Mouse (Mus musculus) liver, adult 2 months (tissue): ENCODE data around the gene Nova1. TPM values are rescaled to one million over a fixed set of nuclear protein-coding genes. Genes with fewer than 3 reads are reported as not detected.

ENCODE experiments used
- DNase-seq: peaks from one replicate; pipeline ENCODE4 v3.0.0-alpha.2; 2011; ENCODE audit warnings: low read depth, low spot score; ENCODE audit errors: extremely low read depth
- H3K27ac ChIP-seq: fragments of 200-500 bp; replicated peaks from 2 replicates; pipeline ENCODE4 v1.5.1; 2012; ENCODE audit warnings: low read depth, mild to moderate bottlenecking, control low read depth, inconsistent platforms, low read length; ENCODE audit not compliant: insufficient read depth
- H3K27me3 ChIP-seq: fragments of 200-500 bp; 2 replicates; pipeline ENCODE4 v1.6.1; 2012; ENCODE audit warnings: mild to moderate bottlenecking, moderate library complexity, low read length, inconsistent platforms; ENCODE audit not compliant: control insufficient read depth, insufficient read depth
- H3K36me3 ChIP-seq: fragments of 200-500 bp; 2 replicates; pipeline ENCODE4 v1.6.1; 2012; ENCODE audit warnings: low read length, inconsistent platforms; ENCODE audit not compliant: control insufficient read depth, insufficient read depth
- H3K4me1 ChIP-seq: fragments of 200-500 bp; 2 replicates; pipeline ENCODE4 v1.6.1; 2011; ENCODE audit warnings: low read length; ENCODE audit not compliant: control insufficient read depth, insufficient read depth
- H3K4me3 ChIP-seq: fragments of 200-500 bp; 2 replicates; pipeline ENCODE4 v1.5.1; 2011; ENCODE audit warnings: low read depth, mild to moderate bottlenecking, control low read depth, low read length, moderate library complexity; ENCODE audit not compliant: insufficient read depth
- H3K79me2 ChIP-seq: fragments of 200-500 bp; 2 replicates; pipeline ENCODE4 v1.6.1; 2012; ENCODE audit warnings: inconsistent platforms, mild to moderate bottlenecking, low read length, moderate library complexity; ENCODE audit not compliant: control insufficient read depth, insufficient read depth
- H3K9ac ChIP-seq: fragments of 200-500 bp; 2 replicates; pipeline ENCODE4 v1.6.1; 2012; ENCODE audit warnings: low read depth, mild to moderate bottlenecking, control low read depth, inconsistent platforms, low read length
- CTCF ChIP-seq: fragments of 200-500 bp; IDR thresholded peaks from 2 replicates; pipeline ENCODE4 v1.5.1; 2011; ENCODE audit warnings: low read depth, low read length, control low read depth
- POLR2A ChIP-seq: fragments of 200-500 bp; IDR thresholded peaks from 2 replicates; pipeline ENCODE4 v1.6.1; 2011; ENCODE audit warnings: low read length, control low read depth; ENCODE audit not compliant: insufficient read depth; ENCODE audit errors: extremely low read depth
- WGBS: fragments of 180-500 bp; shearing (Covaris S2); methylation state at CpG from one replicate; pipeline ENCODE4 v1.1.7; 2018; 5-methylcytosine and 5-hydroxymethylcytosine counted together
- polyA plus RNA-seq: library from polyadenylated mRNA; depleted of rRNA; stranded (reverse); fragments of >200 nt; gene quantifications from 2 replicates; pipeline ENCODE4 v1.2.3, GENCODE M21; 2012
- total RNA-seq: library from RNA; depleted of rRNA; stranded (reverse); fragments of >200 nt; gene quantifications from 2 replicates; pipeline ENCODE4 v1.2.3, GENCODE M21; 2014

Nova1 gene
- total and polyA plus RNA-seq, 2 experiments = not detected

DNA sequence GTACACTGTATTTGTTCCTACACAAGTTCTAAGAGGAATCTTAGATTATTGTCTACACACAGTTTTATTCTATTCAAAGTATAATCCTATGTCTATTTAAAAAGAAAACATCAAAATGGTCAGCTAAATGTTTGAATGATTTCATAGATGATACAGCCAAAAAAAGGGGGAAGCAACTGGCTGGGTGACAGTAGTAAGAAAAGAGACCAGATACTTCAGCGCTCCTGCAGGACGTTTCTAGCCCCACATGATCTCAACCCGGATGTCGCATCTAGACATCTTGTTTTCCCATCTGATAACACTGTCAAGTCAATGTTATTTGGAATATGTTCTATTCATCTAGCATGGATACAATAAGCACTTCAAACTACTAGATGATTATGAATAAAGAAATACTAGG lies 99.7 kb downstream of the Nova1 start:
- Histone ChIP-seq H3K4me3 (no peak overlapping the region), H3K4me1 (no peaks in the 10 kb centered on the region), H3K27me3 (no peaks in the 10 kb centered on the region), H3K79me2 (no peaks in the 10 kb centered on the region), H3K36me3 (no peaks in the 10 kb centered on the region), H3K27ac (no peak overlapping the region), H3K9ac (no peak overlapping the region)
- DNase-seq = no peak
- WGBS = 88% methylated on average over 4 of the region's 4 CpGs
- TF ChIP-seq CTCF (no peak), POLR2A (no peak)

GRCm38 (mm10) chr12:46710094-46710493 lies 108.6 kb downstream of the Nova1 start:
- WGBS = 62% methylated on average over 2 of the region's 2 CpGs
- Histone ChIP-seq H3K4me3 (no peak overlapping the region), H3K27ac (no peak overlapping the region), H3K79me2 (no peaks in the 10 kb centered on the region), H3K9ac (no peak overlapping the region), H3K27me3 (no peaks in the 10 kb centered on the region), H3K4me1 (no peaks in the 10 kb centered on the region), H3K36me3 (no peaks in the 10 kb centered on the region)
- no peak for DNase-seq
- TF ChIP-seq CTCF (no peak), POLR2A (no peak)

GRCm38 (mm10) chr12:46709475-46709874 lies 109.3 kb downstream of the Nova1 start:
- Histone ChIP-seq H3K36me3 (no peaks in the 10 kb centered on the region), H3K27ac (no peak overlapping the region), H3K9ac (no peak overlapping the region), H3K4me1 (no peaks in the 10 kb centered on the region), H3K4me3 (no peak overlapping the region), H3K27me3 (no peaks in the 10 kb centered on the region), H3K79me2 (no peaks in the 10 kb centered on the region)
- no peak for DNase-seq
- 79% methylated on average over 7 of the region's 7 CpGs for WGBS
- no peak for TF ChIP-seq POLR2A
- no peak for TF ChIP-seq CTCF

DNA sequence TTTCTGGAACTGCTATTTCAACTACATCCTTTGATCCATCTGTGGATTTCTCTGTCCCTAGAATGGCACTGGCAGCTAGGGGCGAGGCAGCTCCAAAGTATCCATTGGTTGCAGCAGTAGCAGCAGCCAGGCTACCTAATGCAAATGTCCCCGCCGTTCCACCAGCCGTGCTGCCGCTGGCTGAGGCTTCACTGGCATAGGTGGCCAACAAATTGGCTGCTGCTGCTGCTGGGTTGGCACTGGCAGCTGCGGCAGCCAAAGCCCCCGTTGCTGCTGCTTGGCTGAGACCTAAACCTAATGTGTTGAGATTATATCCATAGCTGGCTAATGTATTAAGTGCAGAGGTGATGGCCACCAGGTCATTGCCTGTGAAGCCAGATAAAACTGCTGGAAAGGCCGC lies 118.5 kb downstream of the Nova1 start:
- Histone ChIP-seq H3K27ac (no peak overlapping the region), H3K4me3 (no peak overlapping the region), H3K9ac (no peak overlapping the region), H3K27me3 (no peaks in the 10 kb centered on the region), H3K79me2 (no peaks in the 10 kb centered on the region), H3K4me1 (no peaks in the 10 kb centered on the region), H3K36me3 (no peaks in the 10 kb centered on the region)
- WGBS = 87% methylated on average over 8 of the region's 8 CpGs
- TF ChIP-seq CTCF (no peak), POLR2A (no peak)
- no peak for DNase-seq

- DNase-seq = no peak
- H3K4me1 ChIP-seq = no peaks in the 10 kb centered on the region
- H3K36me3 ChIP-seq = no peaks in the 10 kb centered on the region
- H3K27ac ChIP-seq = no peak overlapping the region
- TF ChIP-seq CTCF (no peak), POLR2A (no peak)
- H3K4me3 ChIP-seq = no peak overlapping the region
- H3K27me3 ChIP-seq = no peaks in the 10 kb centered on the region
- no peak overlapping the region for H3K9ac ChIP-seq
- 61% methylated on average over 2 of the region's 2 CpGs for WGBS
- no peaks in the 10 kb centered on the region for H3K79me2 ChIP-seq
Measured at GRCm38 (mm10) chr12:46676341-46676740, 142.4 kb downstream of the Nova1 start.

DNA sequence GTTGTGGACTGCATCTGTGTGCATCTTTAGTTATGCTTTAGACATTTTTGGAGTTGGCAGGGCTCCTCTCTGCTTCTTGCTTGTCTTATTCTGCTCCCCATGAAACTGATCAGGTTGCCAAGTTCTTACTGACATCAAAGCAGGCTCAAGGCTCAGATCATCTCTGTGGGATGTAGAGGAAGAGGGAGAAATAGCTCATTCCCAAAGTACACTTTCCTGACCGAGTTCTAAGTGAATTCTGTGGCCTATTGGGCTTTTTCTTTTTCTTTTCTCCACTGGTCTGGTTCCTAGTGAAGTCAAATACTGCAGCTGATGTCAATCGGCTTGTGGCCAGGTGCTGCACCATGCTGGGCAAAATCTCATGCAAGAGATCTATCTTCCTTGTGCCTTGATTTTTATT lies 152.0 kb downstream of the Nova1 start:
- Histone ChIP-seq H3K27ac (no peak overlapping the region), H3K9ac (no peak overlapping the region), H3K4me1 (no peaks in the 10 kb centered on the region), H3K4me3 (no peak overlapping the region), H3K79me2 (no peaks in the 10 kb centered on the region), H3K36me3 (no peaks in the 10 kb centered on the region), H3K27me3 (no peaks in the 10 kb centered on the region)
- TF ChIP-seq CTCF (no peak), POLR2A (no peak)
- WGBS = 46% methylated on average over 2 of the region's 2 CpGs
- no peak for DNase-seq
